Mouse (Mus musculus) natural killer cell, adult 2 months (primary cell): ENCODE measurements around the gene Tmem41a.
"Not testable (repeated sequence)": the region's sequence is repeated elsewhere in the genome, so short reads cannot be mapped to it uniquely, and the experiment has no call there.

Source experiments
- DNase-seq, 2 experiments: peaks; one replicate each; pipeline ENCODE4 v3.0.0; 2022; ENCODE audit warnings: low spot score in 2 of 2

Gene Tmem41a

DNA sequence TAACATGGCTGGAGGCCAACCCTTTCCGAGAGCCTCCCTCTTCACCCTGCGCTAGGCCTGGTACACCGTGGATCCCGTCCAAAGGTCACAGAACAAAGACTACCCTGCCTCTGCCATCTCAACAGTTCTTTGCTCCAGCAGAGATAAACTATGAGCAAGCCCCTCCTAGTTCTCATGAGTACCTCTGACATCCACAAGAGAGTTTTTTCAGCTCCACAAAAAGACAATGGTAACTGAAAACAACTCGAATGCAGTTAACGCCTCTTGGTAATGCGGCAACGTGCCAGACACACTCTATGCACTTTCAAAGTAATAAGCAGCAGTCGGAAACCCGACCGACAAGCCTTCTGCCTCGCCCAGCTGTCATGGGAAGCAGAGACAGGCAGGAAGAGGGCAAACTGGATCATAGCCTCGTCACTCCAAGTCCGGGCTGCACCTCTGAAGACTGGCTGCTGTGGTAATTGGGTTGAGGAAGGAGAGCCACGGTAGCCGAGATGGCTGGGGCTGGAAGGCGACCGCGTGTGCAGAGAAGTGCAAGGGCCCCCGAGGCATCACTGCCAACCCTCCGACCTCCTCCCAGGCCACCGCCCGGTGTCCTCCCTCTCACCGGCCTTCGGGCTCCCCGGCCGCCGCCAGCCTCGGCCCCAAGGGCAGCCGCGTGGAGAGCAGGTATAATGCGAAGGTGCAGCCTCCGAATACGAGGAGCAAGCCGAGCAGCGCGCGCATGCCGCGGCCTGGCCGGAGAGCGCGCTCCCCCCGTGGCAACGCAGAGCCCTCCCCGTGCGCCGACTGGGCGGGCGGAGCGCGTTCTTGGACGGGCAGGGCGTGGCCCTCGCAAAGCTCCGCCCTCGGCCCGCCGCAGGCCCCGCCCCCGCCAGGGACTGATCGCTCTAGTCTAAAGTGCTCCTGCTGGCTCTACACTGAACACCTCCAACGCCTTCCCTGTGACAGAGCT lies at the start of gene Tmem41a:
Gene Tmem41a (minus strand): TSS at position 792 of the 955 bp plus-strand sequence.
- peak; percentile 74 to 84 for DNase-seq

DNA sequence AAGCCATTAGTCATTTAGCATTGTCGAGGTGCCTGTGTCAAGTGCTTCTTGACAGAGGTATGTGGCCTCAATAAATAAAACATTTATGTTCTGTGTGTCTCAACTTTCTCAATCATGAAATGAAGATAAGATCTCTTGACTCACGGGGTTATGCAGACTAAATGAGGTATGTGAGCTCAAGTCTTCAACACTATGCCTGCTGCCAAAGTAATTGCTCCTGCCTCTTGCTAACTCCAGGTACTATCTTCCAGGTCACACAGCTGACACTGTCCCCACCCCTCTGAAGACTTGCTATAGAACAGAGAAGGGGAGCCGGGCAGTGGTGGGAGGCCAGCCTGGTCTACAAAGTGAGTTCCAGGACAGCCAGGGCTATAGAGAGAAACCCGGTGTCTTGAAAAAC lies 49.0 kb upstream of the Tmem41a start:
- DNase-seq = no peak

DNA sequence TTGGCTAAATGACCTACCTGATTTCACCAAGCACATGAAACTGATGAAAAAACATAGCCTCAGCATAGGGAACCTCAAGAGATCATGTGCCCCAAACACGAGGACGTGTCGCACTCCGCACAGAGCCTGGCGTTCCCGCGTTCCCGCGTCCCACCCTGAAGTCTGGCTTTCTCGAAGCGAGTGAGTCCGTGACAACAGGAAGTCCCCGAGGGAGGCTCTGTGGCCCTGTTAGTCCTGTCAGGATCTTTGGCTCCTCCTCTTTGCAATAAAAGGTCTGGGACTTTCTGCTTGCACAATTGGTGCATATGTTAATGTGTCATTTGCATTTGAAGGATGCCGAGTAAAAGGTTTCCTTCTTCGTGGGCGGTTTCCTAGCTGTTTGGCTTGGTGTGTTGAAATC lies 48.0 kb upstream of the Tmem41a start, which contains the start of gene Liph:
Gene Liph (minus strand): TSS at position 360 of the 400 bp plus-strand sequence.
- no peak for DNase-seq

DNA sequence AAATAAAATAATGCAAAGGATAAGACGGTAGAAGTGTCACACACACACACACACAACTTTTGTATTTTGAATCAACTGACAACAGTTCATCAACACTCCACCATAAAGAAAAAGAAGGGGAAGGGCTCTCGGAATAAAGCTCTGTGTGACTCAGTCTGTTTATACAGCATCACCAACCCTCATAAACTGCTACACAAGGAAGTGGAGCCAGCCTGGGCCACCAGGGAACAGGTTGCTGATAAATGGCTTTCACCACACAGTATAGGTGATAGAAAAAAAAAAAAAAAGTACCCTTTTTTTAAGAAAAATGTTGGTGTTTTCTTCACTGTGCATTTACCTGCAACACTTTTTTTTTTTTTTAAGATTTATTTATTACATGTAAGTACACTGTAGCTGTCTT lies 44.4 kb upstream of the Tmem41a start:
- no peak for DNase-seq

DNA sequence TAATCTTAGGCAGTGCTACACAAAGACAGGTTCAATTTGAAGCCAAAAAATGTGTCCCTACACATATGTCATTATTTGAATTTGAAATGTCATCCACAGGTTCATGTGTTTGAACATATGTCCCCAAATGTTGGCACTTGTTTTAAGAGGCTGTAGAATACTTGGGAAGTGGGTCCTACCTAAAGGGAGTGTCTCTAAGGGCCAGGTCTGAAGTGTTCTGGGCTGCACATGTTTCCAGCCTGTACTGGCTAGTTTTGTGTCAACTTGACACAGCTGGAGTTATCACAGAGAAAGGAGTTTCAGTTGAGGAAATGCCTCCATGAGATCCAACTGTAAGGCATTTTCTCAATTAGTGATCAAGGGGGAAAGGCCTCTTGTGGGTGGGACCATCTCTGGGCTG lies 43.5 kb upstream of the Tmem41a start:
- DNase-seq = not testable (repeated sequence)

GRCm38 (mm10) chr16:21987956-21988355 lies 40.6 kb upstream of the Tmem41a start:
- DNase-seq = no peak

GRCm38 (mm10) chr16:21986191-21986590 lies 38.8 kb upstream of the Tmem41a start:
- no peak for DNase-seq

- no peak for DNase-seq
These were observed 36.7 kb upstream of the Tmem41a start for GRCm38 (mm10) chr16:21984091-21984490.

DNA sequence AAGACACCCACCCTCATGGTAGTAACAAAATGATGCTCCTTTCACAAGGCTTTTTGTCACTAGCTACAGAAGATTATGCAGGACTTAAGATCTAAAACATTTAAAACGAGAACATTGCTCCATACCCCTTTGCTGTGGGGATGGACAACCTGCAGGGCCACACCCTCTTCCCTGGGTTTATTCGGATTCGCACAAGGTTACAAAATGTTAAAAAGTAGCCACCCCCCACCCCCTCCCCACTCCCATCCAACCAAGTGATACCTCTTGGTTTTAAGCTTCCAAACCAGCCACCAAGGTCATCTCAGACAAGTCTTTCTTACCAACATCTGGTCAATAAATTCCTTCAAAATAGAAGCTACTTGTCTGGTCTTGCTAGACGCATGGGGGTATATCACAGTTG lies 36.2 kb upstream of the Tmem41a start:
- no peak for DNase-seq

DNA sequence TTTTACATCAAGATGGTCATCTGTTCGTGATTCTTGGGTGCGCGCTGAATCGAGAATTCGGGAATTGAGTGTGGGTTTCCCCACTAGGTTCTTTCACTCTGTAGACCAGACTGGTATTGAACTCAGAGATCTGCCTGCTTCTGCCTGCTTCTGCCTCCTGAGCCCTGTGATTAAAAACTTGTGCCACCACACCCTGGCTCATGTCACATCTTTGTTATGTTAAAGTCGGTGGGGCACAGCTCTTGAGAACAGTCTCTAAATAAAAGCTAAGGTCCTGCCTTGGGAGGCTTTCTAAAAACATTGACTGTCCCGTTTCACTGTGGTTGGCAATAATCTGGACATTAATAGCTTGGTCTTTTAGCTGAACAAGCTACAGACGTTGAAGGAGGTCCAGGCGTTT lies 35.8 kb upstream of the Tmem41a start:
- DNase-seq = no peak

GRCm38 (mm10) chr16:21977347-21977746 lies 30.0 kb upstream of the Tmem41a start:
- no peak for DNase-seq

DNA sequence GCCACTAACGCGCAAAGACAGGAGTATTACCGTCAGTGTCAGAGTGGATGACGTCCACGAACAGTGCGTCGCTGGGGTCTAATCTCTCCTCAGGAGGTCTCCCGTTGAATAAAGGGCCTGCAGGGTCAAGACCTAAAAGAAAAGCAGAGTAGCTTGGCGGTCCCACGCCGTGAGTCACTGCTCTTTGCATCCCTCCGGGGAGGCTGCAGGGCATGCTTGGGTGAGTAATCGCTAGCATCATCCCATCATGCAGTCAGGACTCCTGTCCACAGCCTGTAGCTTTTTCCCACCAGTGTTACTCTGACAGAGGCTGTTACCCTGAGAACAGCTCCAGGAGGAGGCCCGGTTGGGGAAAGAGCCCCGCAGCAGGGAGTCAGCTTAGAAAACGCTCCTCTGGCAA lies 28.9 kb upstream of the Tmem41a start:
- DNase-seq = no peak

GRCm38 (mm10) chr16:21971446-21971845 lies 24.1 kb upstream of the Tmem41a start:
- no peak for DNase-seq

DNA sequence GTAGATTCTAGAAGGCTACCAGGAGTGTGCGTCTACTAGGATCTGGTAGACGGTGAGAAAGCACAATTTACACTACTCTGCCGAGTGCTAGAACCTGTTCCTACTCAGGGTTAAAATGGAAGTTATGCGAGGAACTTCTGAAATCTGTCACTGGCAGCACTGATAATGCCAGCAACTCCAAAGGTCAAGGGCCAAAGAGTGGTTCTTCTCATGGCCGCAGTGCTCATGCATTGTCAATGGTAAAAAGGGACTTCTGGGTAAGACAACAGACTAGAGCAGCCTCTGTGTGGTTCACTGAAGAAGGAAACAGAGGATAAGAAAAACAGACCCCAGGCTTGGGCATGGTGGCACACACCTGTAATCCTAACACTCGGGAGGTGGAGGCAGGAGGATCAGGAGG lies 23.2 kb upstream of the Tmem41a start:
- no peak for DNase-seq

DNA sequence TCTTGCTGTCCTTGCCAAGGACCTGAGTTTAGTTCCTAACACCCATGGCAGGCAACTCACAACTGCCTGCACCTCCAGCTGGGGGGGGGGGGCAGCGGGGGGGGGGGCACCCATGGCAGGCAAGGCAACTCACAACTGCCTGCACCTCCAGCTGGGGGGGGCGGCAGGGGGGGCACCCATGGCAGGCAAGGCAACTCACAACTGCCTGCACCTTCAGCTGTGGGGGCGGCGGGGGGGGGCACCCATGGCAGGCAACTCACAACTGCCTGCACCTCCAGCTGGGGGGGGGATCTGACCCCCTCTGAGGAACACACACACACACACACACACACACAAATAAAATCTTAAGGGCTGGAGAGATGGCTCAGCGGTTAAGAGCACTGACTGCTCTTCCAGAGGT lies 22.5 kb upstream of the Tmem41a start:
- no peak for DNase-seq

- no peak for DNase-seq
These were observed 18.2 kb upstream of the Tmem41a start for GRCm38 (mm10) chr16:21965576-21965975.

GRCm38 (mm10) chr16:21955591-21955990 lies 8.2 kb upstream of the Tmem41a start:
- no peak for DNase-seq

- DNase-seq = no peak
These were observed 18.9 kb downstream of the Tmem41a start for GRCm38 (mm10) chr16:21928471-21928870.

GRCm38 (mm10) chr16:21916681-21917080 lies 30.7 kb downstream of the Tmem41a start:
- no peak for DNase-seq

GRCm38 (mm10) chr16:21913347-21913746 lies 34.0 kb downstream of the Tmem41a start:
- DNase-seq = peak in 1 of 2 experiments; percentile 33

DNA sequence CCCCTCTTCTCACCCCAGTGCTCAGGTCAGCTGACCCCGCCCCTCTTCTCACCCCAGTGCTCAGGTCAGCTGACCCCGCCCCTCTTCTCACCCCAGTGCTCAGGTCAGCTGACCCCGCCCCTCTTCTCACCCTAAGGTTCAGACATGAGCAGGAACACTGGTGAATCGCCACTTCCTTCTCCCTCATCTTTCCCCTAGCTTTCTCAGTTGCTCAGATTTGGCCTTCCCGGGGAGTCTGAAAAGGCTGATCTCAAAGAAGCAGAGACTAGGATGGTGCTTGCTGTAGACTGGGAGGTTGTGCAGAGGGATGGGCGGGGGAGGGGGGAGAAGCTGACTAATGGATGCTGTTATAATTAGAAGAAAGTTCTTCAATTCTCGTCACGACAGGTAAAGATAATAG lies 38.4 kb downstream of the Tmem41a start:
- DNase-seq = not testable (repeated sequence)

DNA sequence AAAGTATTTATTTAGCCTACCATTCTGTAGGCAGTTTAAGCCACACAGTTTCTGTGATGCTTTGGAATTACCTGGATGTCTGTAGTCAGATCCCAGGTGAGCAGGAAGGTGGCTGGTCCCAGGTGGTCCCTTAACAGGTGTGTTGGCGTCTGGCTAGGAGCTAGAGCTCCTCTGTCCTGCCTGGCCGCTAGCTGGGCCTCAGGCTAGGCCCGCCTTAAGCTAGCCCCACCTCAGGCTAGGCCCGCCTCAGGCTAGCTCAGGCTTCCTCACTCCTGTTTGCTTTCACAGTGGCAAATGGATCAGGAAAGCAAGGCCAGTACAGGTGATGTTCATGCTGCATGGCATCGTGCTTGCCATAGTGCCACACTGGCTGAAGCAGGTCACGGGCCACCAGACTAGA lies 40.5 kb downstream of the Tmem41a start:
- DNase-seq = no peak

DNA sequence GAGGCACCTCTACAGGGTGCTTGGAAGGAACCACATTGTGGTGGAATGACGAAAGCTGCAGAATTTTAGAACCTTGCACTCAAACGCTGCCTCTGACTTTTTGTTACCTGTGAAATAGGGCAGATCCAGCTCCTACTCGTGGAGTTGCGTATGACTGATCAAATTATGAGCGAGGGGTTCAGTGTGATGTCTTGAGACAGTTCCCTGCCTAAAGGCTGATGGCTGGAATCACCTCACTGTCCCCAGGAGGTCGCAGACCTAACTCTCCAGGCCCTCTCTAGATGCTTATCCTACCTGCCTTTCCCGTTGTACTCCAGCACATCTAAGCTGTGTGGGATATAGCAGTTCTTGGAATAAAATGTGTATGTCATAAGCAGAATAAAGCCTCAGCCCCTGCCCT lies 41.4 kb downstream of the Tmem41a start:
- DNase-seq = no peak
